Mouse (Mus musculus) bone marrow macrophage, adult 2 months (primary cell): ENCODE results near the gene Lgsn.

Experiments used
- CTCF ChIP-seq: IDR thresholded peaks from 2 replicates; pipeline ENCODE4 v1.5.1; 2012; ENCODE audit warnings: low read depth, mild to moderate bottlenecking, low read length, moderate library complexity
- POLR2A ChIP-seq: IDR thresholded peaks from 2 replicates; pipeline ENCODE4 v1.6.1; 2012; ENCODE audit warnings: mild to moderate bottlenecking, low read depth, low read length, borderline replicate concordance

GRCm38 (mm10) chr1:31150546-31150945 is 25.7 kb upstream of the Lgsn start:
- TF ChIP-seq POLR2A (no peak), CTCF (no peak)
